Mouse (Mus musculus) MEL (cell line): ENCODE measurements around the gene Maged2.
A peak's percentile ranks its signal among the peaks of the same experiment; 100 is the strongest.

Experiments
- CTCF ChIP-seq, 3 experiments: IDR thresholded peaks in 2 of 3; conservative IDR thresholded peaks in 1 of 3; 2 replicates each; pipeline ENCODE4 v1.5.1; 2011 to 2012; ENCODE audit warnings: low read length in 3 of 3, low read depth in 2 of 3, mild to moderate bottlenecking in 2 of 3, improper control_type of control experiment in 1 of 3, inconsistent platforms in 1 of 3, mixed read lengths in 1 of 3, moderate library complexity in 1 of 3; ENCODE audit not compliant: control insufficient read depth in 1 of 3, insufficient read depth in 1 of 3, poor library complexity in 1 of 3, severe bottlenecking in 1 of 3
- E2F4 ChIP-seq: IDR thresholded peaks from 2 replicates; pipeline ENCODE4 v1.6.1; 2011; ENCODE audit warnings: low read depth, low read length, improper control_type of control experiment, borderline replicate concordance
- EP300 ChIP-seq, 2 experiments: IDR thresholded peaks; 2 replicates each; pipeline ENCODE4 v1.6.1; 2011; ENCODE audit warnings: improper control_type of control experiment in 2 of 2, low read length in 2 of 2, low read depth in 1 of 2, mild to moderate bottlenecking in 1 of 2
- JUND ChIP-seq: IDR thresholded peaks from 2 replicates; pipeline ENCODE4 v1.6.1; 2011; ENCODE audit warnings: low read depth, mild to moderate bottlenecking, improper control_type of control experiment, low read length
- MAFK ChIP-seq: IDR thresholded peaks from 2 replicates; pipeline ENCODE4 v1.6.1; 2011; ENCODE audit warnings: low read depth, mild to moderate bottlenecking, low read length, improper control_type of control experiment, borderline replicate concordance
- MAX ChIP-seq: IDR thresholded peaks from 2 replicates; pipeline ENCODE4 v1.6.1; 2011; ENCODE audit warnings: low read length, improper control_type of control experiment
- POLR2A ChIP-seq, 2 experiments: IDR thresholded peaks; 2 replicates each; pipeline ENCODE4 v1.6.1; 2011 to 2012; ENCODE audit warnings: low read length in 2 of 2, mild to moderate bottlenecking in 2 of 2, control low read depth in 1 of 2, improper control_type of control experiment in 1 of 2, low read depth in 1 of 2, moderate library complexity in 1 of 2; ENCODE audit not compliant: control insufficient read depth in 1 of 2, insufficient read depth in 1 of 2, poor library complexity in 1 of 2
- POLR2AphosphoS2 ChIP-seq: IDR thresholded peaks from 2 replicates; pipeline ENCODE4 v1.6.1; 2011; ENCODE audit warnings: low read length, improper control_type of control experiment
- RCOR1 ChIP-seq: IDR thresholded peaks from 2 replicates; pipeline ENCODE4 v1.6.1; 2012; ENCODE audit warnings: low read depth, mild to moderate bottlenecking, inconsistent platforms, low read length, improper control_type of control experiment
- SIN3A ChIP-seq: IDR thresholded peaks from 2 replicates; pipeline ENCODE4 v1.6.1; 2012; ENCODE audit warnings: low read length, improper control_type of control experiment, inconsistent platforms
- TAL1 ChIP-seq: IDR thresholded peaks from 2 replicates; pipeline ENCODE4 v1.6.1; 2012; ENCODE audit warnings: mild to moderate bottlenecking, inconsistent platforms, low read length, moderate library complexity, mixed read lengths
- TCF12 ChIP-seq: IDR thresholded peaks from 2 replicates; pipeline ENCODE4 v1.6.1; 2014; ENCODE audit warnings: low read depth, mild to moderate bottlenecking, inconsistent platforms, low read length, improper control_type of control experiment, moderate library complexity
- UBTF ChIP-seq: IDR thresholded peaks from 2 replicates; pipeline ENCODE4 v1.6.1; 2012; ENCODE audit warnings: low read depth, mild to moderate bottlenecking, inconsistent platforms, low read length, improper control_type of control experiment, moderate library complexity, borderline replicate concordance; ENCODE audit not compliant: insufficient read depth
- USF1 ChIP-seq: IDR thresholded peaks from 2 replicates; pipeline ENCODE4 v1.6.1; 2014; ENCODE audit warnings: low read depth, mild to moderate bottlenecking, inconsistent platforms, low read length, improper control_type of control experiment, moderate library complexity

- TF ChIP-seq CTCF (IDR thresholded peaks at IDR 0.05 in 2 of 3, conservative IDR thresholded peaks at IDR 0.05 in 1 of 3; ENCODE audit: control insufficient read depth in 1 of 3, insufficient read depth in 1 of 3, low read depth in 2 of 3, low read length in 3 of 3, poor library complexity in 1 of 3, severe bottlenecking in 1 of 3) (no peak), POLR2AphosphoS2 (no peak), E2F4 (no peak), UBTF (no peak), POLR2A (IDR thresholded peaks at IDR 0.05; ENCODE audit: control insufficient read depth in 1 of 2, insufficient read depth in 1 of 2, low read depth in 1 of 2, low read length in 2 of 2, poor library complexity in 1 of 2) (no peak), JUND (no peak), EP300 (IDR thresholded peaks at IDR 0.05; ENCODE audit: low read depth in 1 of 2, low read length in 2 of 2) (no peak), MAX (no peak), TAL1 (no peak), TCF12 (no peak), USF1 (no peak), SIN3A (no peak), MAFK (no peak), RCOR1 (peak; percentile 10; the same call in 1 of the 2 replicates)
These were observed 1.5 kb upstream of the Maged2 start for GRCm38 (mm10) chrX:150815601-150816000.
